Mouse (Mus musculus) right cerebral cortex, postnatal 36 days (tissue): ENCODE measurements at regions not wholly inside any gene's neighbourhood (a gene's known extent, or its start where the extent isn't known, plus 50 kb on each side); places are given as distances from the start of the nearest gene placed in this dataset.

Experiments used
- DNase-seq, 2 experiments: peaks; one replicate each; pipeline ENCODE4 v3.0.0; 2022; ENCODE audit warnings: low spot score in 2 of 2, mixed read lengths in 1 of 2

DNA sequence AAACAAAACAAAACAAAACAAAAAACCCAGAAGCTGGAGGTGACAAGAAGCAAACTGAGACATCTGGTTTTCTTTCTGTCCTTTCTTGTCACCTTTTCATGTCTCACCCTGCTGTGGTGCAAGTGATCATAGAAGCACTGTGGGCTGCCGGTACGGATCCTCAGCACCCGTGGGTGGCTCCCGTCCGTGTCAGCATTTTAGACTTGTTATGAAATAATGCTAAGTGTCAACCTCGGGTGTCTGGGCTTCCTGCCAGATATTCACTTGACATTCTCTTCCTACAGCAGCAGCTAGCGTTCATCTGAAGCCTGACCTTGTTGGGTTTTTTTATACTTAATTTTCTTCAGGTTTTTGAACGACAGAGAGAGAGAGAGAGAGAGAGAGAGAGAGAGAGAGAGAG is 404.7 kb downstream of the Pla2g4a start:
- peak; percentile 20 to 54 for DNase-seq

DNA sequence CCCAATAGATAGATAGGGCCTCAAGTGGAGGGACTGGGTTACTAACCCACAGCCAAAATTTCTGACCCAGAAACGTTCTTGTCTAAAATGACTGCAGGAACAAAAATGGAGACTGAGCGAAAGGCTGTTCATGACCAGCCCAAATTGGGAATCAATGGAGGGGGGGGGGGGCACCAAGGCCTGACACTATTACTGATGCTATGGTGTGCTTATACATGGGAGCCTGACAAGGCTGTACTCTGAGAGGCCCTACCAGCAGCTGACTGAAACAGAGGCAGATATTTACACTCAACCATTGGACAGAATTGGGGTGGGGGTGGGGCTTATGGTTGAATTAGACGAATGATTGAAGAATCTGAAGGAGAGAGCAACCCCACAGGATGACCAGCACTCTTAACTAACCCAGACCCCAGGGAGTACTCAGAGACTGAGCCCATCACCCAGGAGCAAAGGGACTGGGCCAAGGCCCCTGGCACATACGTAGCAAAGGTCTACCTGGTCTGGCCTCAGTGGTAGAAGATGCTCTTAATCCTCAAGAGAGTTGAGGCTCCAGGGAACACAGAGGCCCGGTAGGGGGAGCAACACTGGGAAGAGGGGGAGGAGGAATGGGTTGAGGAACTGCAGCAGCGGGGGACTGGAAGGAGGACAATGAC is 405.6 kb downstream of the Pla2g4a start:
- no peak for DNase-seq

- no peak for DNase-seq
These were observed 415.0 kb downstream of the Pla2g4a start for GRCm38 (mm10) chr1:149546076-149546475.

GRCm38 (mm10) chr1:149541386-149541785 is 419.7 kb downstream of the Pla2g4a start:
- no peak for DNase-seq

DNA sequence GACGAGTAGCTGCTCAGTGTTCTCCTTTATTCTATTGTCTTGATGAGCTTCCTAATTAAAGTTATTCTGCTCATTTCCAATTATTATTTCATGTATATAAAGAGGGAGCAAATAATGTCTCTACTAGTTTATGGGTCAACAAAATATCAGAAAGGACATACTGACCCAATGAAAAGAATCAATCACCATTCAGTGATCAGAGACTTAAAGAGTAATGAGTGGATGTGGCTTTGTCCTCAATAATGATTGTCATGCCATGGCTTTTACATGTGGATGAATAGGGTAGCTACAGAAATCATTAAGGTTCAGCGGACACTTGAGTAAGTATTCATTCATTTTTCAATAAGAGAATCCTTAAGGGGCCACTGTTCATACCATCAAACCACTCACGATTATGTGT is 427.4 kb downstream of the Pla2g4a start:
- no peak for DNase-seq
